Mouse (Mus musculus): ENCODE measurements at regions not wholly inside any gene's neighbourhood (a gene's known extent, or its start where the extent isn't known, plus 50 kb on each side); places are given as distances from the start of the nearest gene placed in this dataset.

DNA sequence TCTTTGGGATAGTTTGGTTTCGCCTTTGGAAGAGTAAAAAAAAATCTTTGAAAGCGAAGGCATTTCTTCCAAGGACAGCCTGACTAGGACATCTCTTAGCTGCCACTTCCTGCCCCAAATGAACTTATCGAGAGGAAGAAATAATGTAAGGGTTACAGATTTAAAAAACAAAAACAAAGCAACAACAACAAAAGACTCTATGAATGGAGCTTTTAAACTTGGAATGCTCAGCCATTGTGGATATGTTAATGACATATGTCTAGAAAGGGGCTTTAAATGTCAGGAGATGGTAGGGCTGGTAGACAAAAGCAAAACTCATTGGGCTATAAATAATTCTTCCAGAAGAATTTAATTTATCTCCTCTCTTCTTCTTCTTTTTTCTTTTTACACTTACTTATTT is 2041.7 kb downstream of the A830018L16Rik start:
- no peak for TF ChIP-seq USF1 (IDR thresholded peaks at IDR 0.05; ENCODE audit: low read depth, low read length)
- no peak for TF ChIP-seq UBTF (IDR thresholded peaks at IDR 0.05; ENCODE audit: low read depth, low read length)
- dilution Hi-C loops (cut with MboI; ENCODE audit: extremely low pct_ligation_motif_present, extremely low pct_unique_long_range_greater_than_20kb, low sequenced_read_pairs): no loop called here
- Histone ChIP-seq H3K4me1 (ENCODE audit: control insufficient read depth in 1 of 2, insufficient read depth in 2 of 2) (peaks cover 5 to 12% of the 10 kb centered on the region in 2 experiments; a peak in 2 of 4 replicates), H3K79me2 (replicated peaks; ENCODE audit: control insufficient read depth, extremely low read depth, insufficient read depth, poor library complexity, severe bottlenecking) (no peaks in the 10 kb centered on the region), H3K4me3 (replicated peaks in 1 of 3; ENCODE audit: low read depth in 2 of 3, low read length in 2 of 3, poor library complexity in 1 of 3) (no peak overlapping the region), H3K4me2 (ENCODE audit: insufficient read depth, low read depth, poor library complexity, severe bottlenecking) (no peak overlapping the region), H3K9ac (ENCODE audit: insufficient read depth, low read depth) (no peak overlapping the region), H3K27ac (ENCODE audit: insufficient read depth, low read depth) (no peak overlapping the region), H3K27me3 (replicated peaks) (no peaks in the 10 kb centered on the region), H3K36me3 (replicated peaks in 1 of 2; ENCODE audit: control insufficient read depth in 1 of 2, insufficient read depth in 1 of 2, low read length in 1 of 2) (no peaks in the 10 kb centered on the region), H3K9me3 (replicated peaks; ENCODE audit: low read length) (peaks cover 11% of the 10 kb centered on the region)
- no peak for DNase-seq (ENCODE audit: extremely low read depth)
- in situ Hi-C loops (cut with MboI; ENCODE audit: low pct_ligation_motif_present, low pct_unique_long_range_greater_than_20kb, low sequenced_read_pairs): no loop called here

DNA sequence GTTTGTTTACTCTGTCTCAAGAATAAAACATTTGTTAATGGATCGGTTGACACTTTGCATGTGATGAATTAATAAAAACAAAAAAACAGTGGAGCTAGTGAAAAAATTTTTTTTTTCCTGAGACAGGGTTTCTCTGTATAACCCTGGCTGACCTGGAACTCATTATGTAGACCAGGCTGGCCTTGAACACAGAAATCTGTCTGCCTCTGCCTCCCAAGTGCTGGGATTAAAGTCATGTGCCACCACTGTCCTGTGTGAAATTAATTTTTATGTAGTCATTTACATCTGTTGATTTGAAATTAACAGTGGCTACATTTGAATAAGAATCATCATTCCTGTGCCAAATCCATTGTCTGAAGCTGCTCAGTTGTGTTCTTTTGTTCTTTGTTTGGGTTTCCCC is 2050.4 kb downstream of the A830018L16Rik start:
- Histone ChIP-seq H3K79me2 (replicated peaks; ENCODE audit: control insufficient read depth, extremely low read depth, insufficient read depth, poor library complexity, severe bottlenecking) (no peaks in the 10 kb centered on the region), H3K9me3 (replicated peaks; ENCODE audit: low read length) (peaks cover 14% of the 10 kb centered on the region), H3K36me3 (replicated peaks in 1 of 2; ENCODE audit: control insufficient read depth in 1 of 2, insufficient read depth in 1 of 2, low read length in 1 of 2) (no peaks in the 10 kb centered on the region), H3K27me3 (replicated peaks) (no peaks in the 10 kb centered on the region), H3K4me3 (replicated peaks in 1 of 3; ENCODE audit: low read depth in 2 of 3, low read length in 2 of 3, poor library complexity in 1 of 3) (no peak overlapping the region), H3K4me1 (ENCODE audit: control insufficient read depth in 1 of 2, insufficient read depth in 2 of 2) (peaks cover 2 to 3% of the 10 kb centered on the region in 2 experiments; a peak in 1 of 4 replicates), H3K9ac (ENCODE audit: insufficient read depth, low read depth) (no peak overlapping the region), H3K27ac (ENCODE audit: insufficient read depth, low read depth) (no peak overlapping the region), H3K4me2 (ENCODE audit: insufficient read depth, low read depth, poor library complexity, severe bottlenecking) (no peak overlapping the region)
- DNase-seq (ENCODE audit: extremely low read depth): peak; percentile 13
- dilution Hi-C loops (cut with MboI; ENCODE audit: extremely low pct_ligation_motif_present, extremely low pct_unique_long_range_greater_than_20kb, low sequenced_read_pairs): no loop called here
- in situ Hi-C loops (cut with MboI; ENCODE audit: low pct_ligation_motif_present, low pct_unique_long_range_greater_than_20kb, low sequenced_read_pairs): no loop called here
- no peak for TF ChIP-seq CHD2 (IDR thresholded peaks at IDR 0.05; ENCODE audit: low read length)
- no peak for TF ChIP-seq USF1 (IDR thresholded peaks at IDR 0.05; ENCODE audit: low read depth, low read length)
- TF ChIP-seq ZKSCAN1 (IDR thresholded peaks at IDR 0.05; ENCODE audit: borderline replicate concordance, low read depth, low read length): no peak
- no peak for TF ChIP-seq RAD21 (IDR thresholded peaks at IDR 0.05; ENCODE audit: low read depth, low read length)
- no peak for TF ChIP-seq UBTF (IDR thresholded peaks at IDR 0.05; ENCODE audit: low read depth, low read length)

DNA sequence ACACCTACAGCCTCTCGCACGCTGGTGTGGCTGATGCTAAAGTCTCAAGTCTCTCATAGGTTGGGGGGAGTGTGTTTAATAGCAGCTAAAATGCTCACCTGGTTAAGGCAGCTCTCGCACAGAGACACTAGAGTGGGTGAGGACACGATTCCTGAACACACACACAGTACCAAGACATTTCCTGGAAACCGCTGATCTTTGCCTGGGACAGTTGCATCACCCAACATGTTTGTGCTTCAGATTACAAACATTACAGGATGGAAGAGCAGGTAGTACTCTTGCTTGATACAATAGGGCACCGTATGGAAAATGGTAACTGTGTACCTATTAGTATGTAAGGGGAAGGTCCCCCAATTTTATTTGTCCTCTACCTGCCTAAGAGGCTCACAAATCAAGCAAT is 2053.3 kb downstream of the A830018L16Rik start:
- H3K4me3 ChIP-seq (replicated peaks in 1 of 3; ENCODE audit: low read depth in 2 of 3, low read length in 2 of 3, poor library complexity in 1 of 3): no peak overlapping the region
- no peaks in the 10 kb centered on the region for H3K79me2 ChIP-seq (replicated peaks; ENCODE audit: control insufficient read depth, extremely low read depth, insufficient read depth, poor library complexity, severe bottlenecking)
- H3K4me1 ChIP-seq (ENCODE audit: control insufficient read depth in 1 of 2, insufficient read depth in 2 of 2): peaks cover 2 to 3% of the 10 kb centered on the region in 2 experiments; a peak in 1 of 4 replicates
- no peaks in the 10 kb centered on the region for H3K36me3 ChIP-seq (replicated peaks in 1 of 2; ENCODE audit: control insufficient read depth in 1 of 2, insufficient read depth in 1 of 2, low read length in 1 of 2)
- dilution Hi-C loops (cut with MboI; ENCODE audit: extremely low pct_ligation_motif_present, extremely low pct_unique_long_range_greater_than_20kb, low sequenced_read_pairs): no loop called here
- H3K4me2 ChIP-seq (ENCODE audit: insufficient read depth, low read depth, poor library complexity, severe bottlenecking): no peak overlapping the region
- no peaks in the 10 kb centered on the region for H3K27me3 ChIP-seq (replicated peaks)
- peaks cover 7% of the 10 kb centered on the region for H3K9me3 ChIP-seq (replicated peaks; ENCODE audit: low read length)
- no peak overlapping the region for H3K9ac ChIP-seq (ENCODE audit: insufficient read depth, low read depth)
- TF ChIP-seq MAX (IDR thresholded peaks at IDR 0.05; ENCODE audit: low read length): no peak
- TF ChIP-seq E2F4 (IDR thresholded peaks at IDR 0.05; ENCODE audit: insufficient replicate concordance, low read depth, low read length): no peak
- no peak for TF ChIP-seq GABPA (IDR thresholded peaks at IDR 0.05; ENCODE audit: insufficient replicate concordance, low read depth, low read length)
- TF ChIP-seq UBTF (IDR thresholded peaks at IDR 0.05; ENCODE audit: low read depth, low read length): no peak
- no peak for TF ChIP-seq MAZ (IDR thresholded peaks at IDR 0.05; ENCODE audit: low read depth, low read length)
- no peak for TF ChIP-seq CHD2 (IDR thresholded peaks at IDR 0.05; ENCODE audit: low read length)
- no peak for TF ChIP-seq CTCF (conservative IDR thresholded peaks at IDR 0.05 in 1 of 2, IDR thresholded peaks at IDR 0.05 in 1 of 2; ENCODE audit: low read depth in 2 of 2, low read length in 2 of 2)
- no peak for TF ChIP-seq USF2 (conservative IDR thresholded peaks at IDR 0.05; ENCODE audit: low read depth, low read length)
- TF ChIP-seq NRF1 (IDR thresholded peaks at IDR 0.05; ENCODE audit: low read depth, low read length): no peak
- TF ChIP-seq ELF1 (IDR thresholded peaks at IDR 0.05; ENCODE audit: low read depth, low read length): no peak
- TF ChIP-seq HCFC1 (IDR thresholded peaks at IDR 0.05; ENCODE audit: low read depth, low read length): no peak
- no peak for TF ChIP-seq KAT2A (IDR thresholded peaks at IDR 0.05; ENCODE audit: insufficient replicate concordance, low read length)
- no peak for TF ChIP-seq ZNF384 (IDR thresholded peaks at IDR 0.05; ENCODE audit: low read depth, low read length)
- TF ChIP-seq IRF4 (IDR thresholded peaks at IDR 0.05; ENCODE audit: low read depth, low read length): no peak
- H3K27ac ChIP-seq (ENCODE audit: insufficient read depth, low read depth): no peak overlapping the region
- in situ Hi-C loops (cut with MboI; ENCODE audit: low pct_ligation_motif_present, low pct_unique_long_range_greater_than_20kb, low sequenced_read_pairs): no loop called here
- no peak for DNase-seq (ENCODE audit: extremely low read depth)
